Mouse (Mus musculus): Measurements from ENCODE around the gene Fry. TPM values are rescaled to one million over a fixed set of nuclear protein-coding genes. Genes with fewer than 3 reads are reported as not detected.

Fry gene
- polyA plus RNA-seq, 1 experiment from 2014 or later, result 10.8 TPM

- WGBS, result 88% methylated on average over 6 of the region's 6 CpGs
- H3K36me3 ChIP-seq, result no peaks in the 10 kb centered on the region; the same call in 1 of the 2 replicates
- H3K4me1 ChIP-seq, result no peaks in the 10 kb centered on the region
- H3K4me2 ChIP-seq (replicated peaks), result no peak overlapping the region
- H3K27me3 ChIP-seq, result no peaks in the 10 kb centered on the region
- H3K4me3 ChIP-seq, result no peak overlapping the region
- no peak overlapping the region for H3K27ac ChIP-seq
- no peak overlapping the region for H3K9ac ChIP-seq
- ATAC-seq (ENCODE audit: low FRiP score, low read depth), result no peak
- H3K9me3 ChIP-seq, result peaks cover 7% of the 10 kb centered on the region; the same call in 1 of the 2 replicates
Observed at GRCm38 (mm10) chr5:150362241-150362640, 243.8 kb downstream of the Fry start.

- no peak for ATAC-seq (ENCODE audit: low FRiP score, low read depth)
- H3K4me2 ChIP-seq (replicated peaks), result no peak overlapping the region
- no peaks in the 10 kb centered on the region; the same call in 1 of the 2 replicates for H3K36me3 ChIP-seq
- peaks cover 7% of the 10 kb centered on the region; the same call in 1 of the 2 replicates for H3K9me3 ChIP-seq
- H3K4me3 ChIP-seq, result no peak overlapping the region
- no peaks in the 10 kb centered on the region for H3K4me1 ChIP-seq
- 83% methylated on average over 3 of the region's 3 CpGs for WGBS
- H3K27ac ChIP-seq, result no peak overlapping the region
- H3K27me3 ChIP-seq, result no peaks in the 10 kb centered on the region
- H3K9ac ChIP-seq, result no peak overlapping the region
Observed at GRCm38 (mm10) chr5:150364621-150365020, 246.2 kb downstream of the Fry start.

GRCm38 (mm10) chr5:150367027-150367426 is 248.6 kb downstream of the Fry start:
- H3K4me3 ChIP-seq, result no peak overlapping the region
- H3K9me3 ChIP-seq, result peaks cover 7% of the 10 kb centered on the region; the same call in 1 of the 2 replicates
- H3K4me1 ChIP-seq, result no peaks in the 10 kb centered on the region
- H3K36me3 ChIP-seq, result no peaks in the 10 kb centered on the region; the same call in 1 of the 2 replicates
- no peaks in the 10 kb centered on the region for H3K27me3 ChIP-seq
- no peak overlapping the region for H3K27ac ChIP-seq
- no peak overlapping the region for H3K9ac ChIP-seq
- no peak overlapping the region for H3K4me2 ChIP-seq (replicated peaks)
- 85% methylated on average over 4 of the region's 4 CpGs for WGBS
- no peak for ATAC-seq (ENCODE audit: low FRiP score, low read depth)

GRCm38 (mm10) chr5:150370291-150370690 is 251.8 kb downstream of the Fry start:
- Histone ChIP-seq H3K9me3 (peaks cover 7% of the 10 kb centered on the region; the same call in 1 of the 2 replicates), H3K27ac (no peak overlapping the region), H3K4me3 (no peak overlapping the region), H3K36me3 (no peaks in the 10 kb centered on the region; the same call in 1 of the 2 replicates), H3K9ac (no peak overlapping the region), H3K4me1 (no peaks in the 10 kb centered on the region), H3K4me2 (replicated peaks) (no peak overlapping the region), H3K27me3 (no peaks in the 10 kb centered on the region)
- 67% methylated on average over 6 of the region's 6 CpGs for WGBS
- ATAC-seq (ENCODE audit: low FRiP score, low read depth), result no peak

GRCm38 (mm10) chr5:150370895-150371294 is 252.4 kb downstream of the Fry start:
- no peak overlapping the region for H3K27ac ChIP-seq
- no peaks in the 10 kb centered on the region; the same call in 1 of the 2 replicates for H3K36me3 ChIP-seq
- H3K9me3 ChIP-seq, result peaks cover 7% of the 10 kb centered on the region; the same call in 1 of the 2 replicates
- H3K4me3 ChIP-seq, result no peak overlapping the region
- no peaks in the 10 kb centered on the region for H3K27me3 ChIP-seq
- H3K4me2 ChIP-seq (replicated peaks), result no peak overlapping the region
- H3K4me1 ChIP-seq, result no peaks in the 10 kb centered on the region
- ATAC-seq (ENCODE audit: low FRiP score, low read depth), result no peak
- no peak overlapping the region for H3K9ac ChIP-seq

GRCm38 (mm10) chr5:150372956-150373355 is 254.5 kb downstream of the Fry start:
- H3K9me3 ChIP-seq, result no peaks in the 10 kb centered on the region
- no peak for ATAC-seq (ENCODE audit: low FRiP score, low read depth)
- no peaks in the 10 kb centered on the region for H3K36me3 ChIP-seq
- no peaks in the 10 kb centered on the region for H3K27me3 ChIP-seq
- H3K4me3 ChIP-seq, result no peak overlapping the region
- no peaks in the 10 kb centered on the region for H3K4me1 ChIP-seq
- 80% methylated on average over 3 of the region's 3 CpGs for WGBS
- no peak overlapping the region for H3K9ac ChIP-seq
- H3K4me2 ChIP-seq (replicated peaks), result no peak overlapping the region
- no peak overlapping the region for H3K27ac ChIP-seq

- H3K4me1 ChIP-seq, result no peaks in the 10 kb centered on the region
- no peaks in the 10 kb centered on the region for H3K9me3 ChIP-seq
- WGBS, result 62% methylated on average over 8 of the region's 8 CpGs
- ATAC-seq (ENCODE audit: low FRiP score, low read depth), result no peak
- H3K9ac ChIP-seq, result no peak overlapping the region
- H3K4me2 ChIP-seq (replicated peaks), result no peak overlapping the region
- H3K36me3 ChIP-seq, result peaks cover under 1% of the 10 kb centered on the region
- H3K27ac ChIP-seq, result no peak overlapping the region
- no peak overlapping the region for H3K4me3 ChIP-seq
- H3K27me3 ChIP-seq, result no peaks in the 10 kb centered on the region
Observed at GRCm38 (mm10) chr5:150374778-150375559, 256.5 kb downstream of the Fry start.

- Histone ChIP-seq H3K4me1 (no peaks in the 10 kb centered on the region), H3K27ac (no peak overlapping the region), H3K4me2 (replicated peaks) (no peak overlapping the region), H3K36me3 (peaks cover 5% of the 10 kb centered on the region), H3K4me3 (no peak overlapping the region), H3K27me3 (no peaks in the 10 kb centered on the region), H3K9me3 (no peaks in the 10 kb centered on the region), H3K9ac (no peak overlapping the region)
- WGBS, result 87% methylated on average over 18 of the region's 18 CpGs
- no peak for ATAC-seq (ENCODE audit: low FRiP score, low read depth)
Observed at GRCm38 (mm10) chr5:150378586-150378985, 260.1 kb downstream of the Fry start.

GRCm38 (mm10) chr5:150380767-150381166 is 262.3 kb downstream of the Fry start:
- Histone ChIP-seq H3K4me3 (no peak overlapping the region), H3K4me1 (peaks cover 14% of the 10 kb centered on the region), H3K9ac (no peak overlapping the region), H3K27ac (no peak overlapping the region), H3K27me3 (no peaks in the 10 kb centered on the region), H3K36me3 (peaks cover 5% of the 10 kb centered on the region), H3K9me3 (no peaks in the 10 kb centered on the region), H3K4me2 (replicated peaks) (no peak overlapping the region)
- ATAC-seq (ENCODE audit: low FRiP score, low read depth), result no peak
- WGBS, result 90% methylated on average over 10 of the region's 10 CpGs

- Histone ChIP-seq H3K4me3 (no peak overlapping the region), H3K9ac (no peak overlapping the region), H3K4me1 (peaks cover 14% of the 10 kb centered on the region), H3K4me2 (replicated peaks) (no peak overlapping the region), H3K27me3 (no peaks in the 10 kb centered on the region), H3K27ac (no peak overlapping the region), H3K9me3 (no peaks in the 10 kb centered on the region), H3K36me3 (peaks cover 5% of the 10 kb centered on the region)
- 69% methylated on average over 5 of the region's 5 CpGs for WGBS
- ATAC-seq (ENCODE audit: low FRiP score, low read depth), result no peak
Observed at GRCm38 (mm10) chr5:150382411-150382810, 264.0 kb downstream of the Fry start.

GRCm38 (mm10) chr5:150384272-150385215 is 266.1 kb downstream of the Fry start:
- H3K27ac ChIP-seq, result no peak overlapping the region
- peaks cover 14% of the 10 kb centered on the region for H3K4me1 ChIP-seq
- H3K9me3 ChIP-seq, result no peaks in the 10 kb centered on the region
- no peaks in the 10 kb centered on the region for H3K27me3 ChIP-seq
- peak; percentile 64; the same call in 1 of the 2 replicates for ATAC-seq (ENCODE audit: low FRiP score, low read depth)
- 52% methylated on average over 17 of the region's 17 CpGs for WGBS
- peaks cover 11% of the 10 kb centered on the region for H3K36me3 ChIP-seq
- no peak overlapping the region for H3K9ac ChIP-seq
- no peak overlapping the region for H3K4me2 ChIP-seq (replicated peaks)
- H3K4me3 ChIP-seq, result no peak overlapping the region

GRCm38 (mm10) chr5:150385224-150385623 is 266.8 kb downstream of the Fry start:
- 62% methylated on average over 7 of the region's 7 CpGs for WGBS
- Histone ChIP-seq H3K4me2 (replicated peaks) (no peak overlapping the region), H3K27me3 (no peaks in the 10 kb centered on the region), H3K9ac (no peak overlapping the region), H3K27ac (no peak overlapping the region), H3K9me3 (no peaks in the 10 kb centered on the region), H3K36me3 (peaks cover 8% of the 10 kb centered on the region; the same call in 1 of the 2 replicates), H3K4me3 (no peak overlapping the region), H3K4me1 (peaks cover 14% of the 10 kb centered on the region)
- no peak for ATAC-seq (ENCODE audit: low FRiP score, low read depth)
